Mouse (Mus musculus): ENCODE results near the gene Flnb.

DNA sequence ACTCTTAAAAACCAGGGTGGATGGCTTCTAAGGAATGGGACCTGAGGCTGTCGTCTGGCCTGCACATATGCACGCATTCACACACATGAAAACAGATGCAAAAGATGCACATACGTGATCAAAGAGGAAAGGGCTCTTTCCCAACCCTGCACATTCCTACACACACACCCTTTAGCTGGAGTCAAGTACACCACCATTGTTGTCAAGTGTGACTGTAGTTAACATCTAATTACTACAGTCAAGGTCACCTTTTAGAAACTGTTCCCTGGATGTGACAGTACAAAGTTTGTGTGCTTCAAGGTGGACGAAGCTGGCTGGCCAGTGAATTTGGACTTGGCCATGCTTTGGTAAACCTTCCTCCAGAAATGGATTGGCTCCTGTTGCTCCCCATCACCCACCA lies 114.4 kb downstream of the Flnb start:
- no peak for TF ChIP-seq CTCF (IDR thresholded peaks at IDR 0.05; ENCODE audit: control insufficient read depth, insufficient read depth, insufficient replicate concordance, low read depth, low read length)
- TF ChIP-seq POLR2A (IDR thresholded peaks at IDR 0.05; ENCODE audit: control insufficient read depth, low read depth, low read length) = no peak
